Mouse (Mus musculus) liver, embryonic 14.5 days (tissue): ENCODE measurements at regions not wholly inside any gene's neighbourhood (a gene's known extent, or its start where the extent isn't known, plus 50 kb on each side); places are given as distances from the start of the nearest gene placed in this dataset.

ENCODE experiments used
- CTCF ChIP-seq: IDR thresholded peaks from 2 replicates; pipeline ENCODE4 v1.5.1; 2016; ENCODE audit warnings: antibody characterized with exemption, low read depth, control low read depth
- EP300 ChIP-seq: IDR thresholded peaks from 2 replicates; pipeline ENCODE4 v1.6.1; 2016; ENCODE audit warnings: antibody characterized with exemption, low read depth

- TF ChIP-seq CTCF, result no peak
- no peak for TF ChIP-seq EP300
These were observed 108.9 kb upstream of the Asb5 start for GRCm38 (mm10) chr8:54420339-54421098.
